Mouse (Mus musculus) midbrain, embryonic 11.5 days (tissue): ENCODE results near the gene Kcnj6. TPM values are rescaled to one million over a fixed set of nuclear protein-coding genes. Genes with fewer than 3 reads are reported as not detected.
A peak's percentile ranks its signal among the peaks of the same experiment; 100 is the strongest.

Experiments
- ATAC-seq: fragments of 200-750 bp; cut with Nextera tagmentation; 2 replicates; pipeline ENCODE4 v1.8.0; 2017; ENCODE audit warnings: moderate TSS enrichment, moderate library complexity; ENCODE audit not compliant: low FRiP score
- DNase-seq: peaks from one replicate; pipeline ENCODE4 v3.0.0; 2015; ENCODE audit warnings: low spot score; ENCODE audit errors: missing footprints
- H3K27ac ChIP-seq: fragments of 300-500 bp; sonication (generic); 2 replicates; pipeline ENCODE4 v1.5.1; 2014; ENCODE audit warnings: low read depth, low read length
- H3K27me3 ChIP-seq: fragments of 300-500 bp; sonication (generic); 2 replicates; pipeline ENCODE4 v1.6.1; 2014; ENCODE audit warnings: mild to moderate bottlenecking, low read length, moderate library complexity, mixed read lengths; ENCODE audit not compliant: control insufficient read depth, insufficient read depth
- H3K36me3 ChIP-seq: fragments of 300-500 bp; sonication (generic); 2 replicates; pipeline ENCODE4 v1.6.1; 2014; ENCODE audit warnings: mild to moderate bottlenecking, low read length, moderate library complexity, mixed read lengths; ENCODE audit not compliant: control insufficient read depth, insufficient read depth
- H3K4me1 ChIP-seq: fragments of 300-500 bp; sonication (generic); 2 replicates; pipeline ENCODE4 v1.6.1; 2014; ENCODE audit warnings: low read length; ENCODE audit not compliant: control insufficient read depth, insufficient read depth
- H3K4me2 ChIP-seq: fragments of 300-500 bp; sonication (generic); 2 replicates; pipeline ENCODE4 v1.6.1; 2014; ENCODE audit warnings: mild to moderate bottlenecking, moderate library complexity
- H3K4me3 ChIP-seq: fragments of 300-500 bp; sonication (generic); 2 replicates; pipeline ENCODE4 v1.5.1; 2014; ENCODE audit warnings: low read depth, low read length
- H3K9ac ChIP-seq: fragments of 300-500 bp; sonication (generic); 2 replicates; pipeline ENCODE4 v1.6.1; 2014; ENCODE audit warnings: low read length
- H3K9me3 ChIP-seq: fragments of 300-500 bp; sonication (generic); 2 replicates; pipeline ENCODE4 v1.6.1; 2016; ENCODE audit warnings: low read length; ENCODE audit not compliant: control insufficient read depth
- WGBS: fragments of 180-500 bp; shearing (Covaris S2); extraction: QIAGEN DNeasy Blood & Tissue Kit; methylation state at CpG from one replicate; pipeline ENCODE4 v1.1.7; 2014; 5-methylcytosine and 5-hydroxymethylcytosine counted together
- polyA plus RNA-seq: library from polyadenylated mRNA; unstranded; fragments of >200 nt; fragmentation: Nextera tagmentation; extraction: Ambion mirVana; gene quantifications from 2 replicates; pipeline ENCODE4 v1.2.1, GENCODE M21; 2014

Kcnj6 gene
- polyA plus RNA-seq, 1 experiment from 2014 or later, result 0.15 TPM

- no peak overlapping the region for H3K4me3 ChIP-seq
- WGBS, result 89% methylated on average over 6 of the region's 6 CpGs
- DNase-seq (no peak), ATAC-seq (no peak)
- no peak overlapping the region for H3K9ac ChIP-seq
- H3K27me3 ChIP-seq, result no peaks in the 10 kb centered on the region
- H3K4me2 ChIP-seq, result no peak overlapping the region
- no peaks in the 10 kb centered on the region for H3K36me3 ChIP-seq
- no peaks in the 10 kb centered on the region for H3K9me3 ChIP-seq
- no peaks in the 10 kb centered on the region for H3K4me1 ChIP-seq
- no peak overlapping the region for H3K27ac ChIP-seq
Observed at GRCm38 (mm10) chr16:94729236-94729635, 268.3 kb downstream of the Kcnj6 start.

DNA sequence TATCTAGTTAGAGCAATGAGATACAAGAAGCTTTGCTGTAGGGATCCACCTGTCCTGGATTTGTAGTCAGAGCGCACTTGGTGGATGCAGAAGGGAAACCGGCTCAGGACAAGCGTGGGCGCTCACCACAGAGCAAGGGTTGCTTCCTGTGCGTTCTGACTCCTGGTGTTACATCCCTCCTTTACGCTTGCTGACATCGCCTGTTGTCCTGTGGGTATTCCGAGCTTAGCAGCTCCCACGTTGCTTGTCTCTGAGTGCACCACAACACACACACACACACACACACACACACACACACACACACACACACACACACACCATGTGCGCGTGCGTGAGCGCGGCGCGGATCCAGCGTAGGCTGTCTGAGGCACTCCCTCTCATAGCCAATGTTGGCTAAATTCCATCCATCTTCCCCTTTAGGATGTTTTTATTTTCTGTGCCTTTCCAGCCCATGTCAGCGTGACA lies 272.7 kb downstream of the Kcnj6 start:
- 1% methylated on average over 18 of the region's 18 CpGs for WGBS
- Histone ChIP-seq H3K9me3 (no peaks in the 10 kb centered on the region), H3K4me2 (peak overlapping the region; percentile 83), H3K4me1 (no peaks in the 10 kb centered on the region), H3K36me3 (no peaks in the 10 kb centered on the region), H3K4me3 (peak overlapping the region; percentile 48), H3K9ac (peak overlapping the region; percentile 61), H3K27ac (no peak overlapping the region), H3K27me3 (no peaks in the 10 kb centered on the region)
- ATAC-seq (peak; percentile 38), DNase-seq (peak; percentile 93)

GRCm38 (mm10) chr16:94724061-94724596 lies 273.4 kb downstream of the Kcnj6 start:
- ATAC-seq (peak; percentile 98), DNase-seq (peak; percentile 98)
- Histone ChIP-seq H3K9me3 (no peaks in the 10 kb centered on the region), H3K4me2 (peak overlapping the region; percentile 83), H3K36me3 (no peaks in the 10 kb centered on the region), H3K27ac (peak overlapping the region; percentile 63; the same call in 1 of the 2 replicates), H3K4me3 (peak overlapping the region; percentile 48), H3K4me1 (no peaks in the 10 kb centered on the region), H3K27me3 (no peaks in the 10 kb centered on the region), H3K9ac (peak overlapping the region; percentile 61)
- WGBS, result 0% methylated on average over 23 of the region's 23 CpGs

- no peak overlapping the region for H3K27ac ChIP-seq
- ATAC-seq (no peak), DNase-seq (peak; percentile 54)
- 79% methylated on average over 12 of the region's 12 CpGs for WGBS
- H3K4me2 ChIP-seq, result no peak overlapping the region
- no peaks in the 10 kb centered on the region for H3K4me1 ChIP-seq
- H3K36me3 ChIP-seq, result no peaks in the 10 kb centered on the region
- no peak overlapping the region for H3K9ac ChIP-seq
- no peaks in the 10 kb centered on the region for H3K9me3 ChIP-seq
- no peak overlapping the region for H3K4me3 ChIP-seq
- H3K27me3 ChIP-seq, result no peaks in the 10 kb centered on the region
Observed at GRCm38 (mm10) chr16:94722936-94723335, 274.6 kb downstream of the Kcnj6 start.

GRCm38 (mm10) chr16:94721549-94722006 lies 275.9 kb downstream of the Kcnj6 start:
- Histone ChIP-seq H3K4me3 (no peak overlapping the region), H3K36me3 (no peaks in the 10 kb centered on the region), H3K9ac (no peak overlapping the region), H3K9me3 (no peaks in the 10 kb centered on the region), H3K27me3 (no peaks in the 10 kb centered on the region), H3K4me1 (no peaks in the 10 kb centered on the region), H3K4me2 (no peak overlapping the region), H3K27ac (no peak overlapping the region)
- DNase-seq, result peak; percentile 39
- 80% methylated on average over 10 of the region's 10 CpGs for WGBS
- no peak for ATAC-seq

- 77% methylated on average over 7 of the region's 7 CpGs for WGBS
- Histone ChIP-seq H3K36me3 (no peaks in the 10 kb centered on the region), H3K4me2 (no peak overlapping the region), H3K27ac (no peak overlapping the region), H3K4me3 (no peak overlapping the region), H3K4me1 (no peaks in the 10 kb centered on the region), H3K9ac (no peak overlapping the region), H3K9me3 (no peaks in the 10 kb centered on the region), H3K27me3 (no peaks in the 10 kb centered on the region)
- peak; percentile 72 for DNase-seq
- no peak for ATAC-seq
Observed at GRCm38 (mm10) chr16:94720476-94721153, 276.9 kb downstream of the Kcnj6 start.

- ATAC-seq (no peak), DNase-seq (peak; percentile 56)
- H3K36me3 ChIP-seq, result no peaks in the 10 kb centered on the region
- H3K4me1 ChIP-seq, result no peaks in the 10 kb centered on the region
- no peak overlapping the region for H3K4me2 ChIP-seq
- H3K27ac ChIP-seq, result no peak overlapping the region
- WGBS, result 83% methylated on average over 4 of the region's 4 CpGs
- no peak overlapping the region for H3K4me3 ChIP-seq
- H3K9me3 ChIP-seq, result no peaks in the 10 kb centered on the region
- H3K27me3 ChIP-seq, result no peaks in the 10 kb centered on the region
- no peak overlapping the region for H3K9ac ChIP-seq
Observed at GRCm38 (mm10) chr16:94719488-94719887, 278.0 kb downstream of the Kcnj6 start.

- no peaks in the 10 kb centered on the region for H3K4me1 ChIP-seq
- H3K27ac ChIP-seq, result no peak overlapping the region
- H3K4me2 ChIP-seq, result no peak overlapping the region
- peak; percentile 19 for DNase-seq
- H3K4me3 ChIP-seq, result no peak overlapping the region
- no peak for ATAC-seq
- no peaks in the 10 kb centered on the region for H3K36me3 ChIP-seq
- H3K9me3 ChIP-seq, result no peaks in the 10 kb centered on the region
- 75% methylated on average over 4 of the region's 4 CpGs for WGBS
- H3K27me3 ChIP-seq, result no peaks in the 10 kb centered on the region
- no peak overlapping the region for H3K9ac ChIP-seq
Observed at GRCm38 (mm10) chr16:94718919-94719318, 278.6 kb downstream of the Kcnj6 start.

DNA sequence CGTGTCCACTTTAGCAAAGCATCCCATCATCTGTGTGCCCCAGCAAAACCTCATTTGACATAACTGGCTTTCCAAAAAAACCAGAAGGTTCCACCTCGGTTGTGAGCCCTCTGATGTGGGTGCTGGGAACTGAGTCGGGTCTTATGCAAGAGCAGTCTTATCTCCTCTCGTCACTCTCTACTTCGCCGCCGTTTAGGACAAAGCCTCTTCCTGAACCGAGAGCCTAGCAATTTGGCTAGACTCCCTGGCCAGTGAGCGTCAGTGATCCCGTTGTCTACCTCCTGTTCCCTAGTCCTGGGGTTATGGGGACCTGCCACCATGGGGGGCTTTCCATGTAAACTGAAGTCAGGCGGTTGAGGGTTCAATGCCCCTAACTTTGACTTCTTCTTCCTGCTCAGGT lies 280.4 kb downstream of the Kcnj6 start:
- 89% methylated on average over 11 of the region's 11 CpGs for WGBS
- ATAC-seq, result no peak

More for the DNA sequence above, 280.4 kb downstream of the Kcnj6 start:
- Histone ChIP-seq H3K36me3 (no peaks in the 10 kb centered on the region), H3K27me3 (no peaks in the 10 kb centered on the region), H3K4me1 (no peaks in the 10 kb centered on the region), H3K4me3 (no peak overlapping the region), H3K9ac (no peak overlapping the region), H3K27ac (no peak overlapping the region), H3K4me2 (no peak overlapping the region), H3K9me3 (no peaks in the 10 kb centered on the region)
- DNase-seq, result peak; percentile 57
